ENCODE assay signal across 1 mouse cellular context in genomic region chr15:20323579-20323978, GRCm38 (mm10).
TF ChIP-seq lines count a peak whose summit lies in the region.

No protein-coding gene starts in this region.

TF ChIP-seq in CH12.LX, 34 proteins besides CTCF, POLR2A, EP300 and RAD21 (continued from another document):
- TF ChIP-seq SMC3 (IDR thresholded peaks at IDR 0.05; ENCODE audit: low read depth, low read length) (no peak), ELF1 (IDR thresholded peaks at IDR 0.05; ENCODE audit: low read depth, low read length) (no peak), CHD1 (IDR thresholded peaks at IDR 0.05; ENCODE audit: low read depth, low read length) (no peak)
